Mouse (Mus musculus): ENCODE data around the gene Galr2.

Gene Galr2

GRCm38 (mm10) chr11:116307019-116307725 lies 26.4 kb downstream of the Galr2 start, which contains the start of gene Exoc7:
Gene Exoc7, minus strand, starts transcription at chr11:116307233.
- no peak for DNase-seq (ENCODE audit: low spot score in 2 of 2)

- no peak for DNase-seq (ENCODE audit: low spot score in 2 of 2)
Measured at GRCm38 (mm10) chr11:116307762-116308531, 27.2 kb downstream of the Galr2 start.

- DNase-seq (ENCODE audit: low spot score in 2 of 2), result no peak
Measured at GRCm38 (mm10) chr11:116309601-116310000, 28.9 kb downstream of the Galr2 start.

GRCm38 (mm10) chr11:116311169-116311568 lies 30.4 kb downstream of the Galr2 start:
- DNase-seq (ENCODE audit: low spot score in 2 of 2), result no peak

- no peak for DNase-seq (ENCODE audit: low spot score in 2 of 2)
Measured at GRCm38 (mm10) chr11:116312359-116312758, 31.6 kb downstream of the Galr2 start.

- peak; percentile 90 to 92 for DNase-seq (ENCODE audit: low spot score in 2 of 2)
Measured at GRCm38 (mm10) chr11:116318719-116319659, 38.2 kb downstream of the Galr2 start.

- DNase-seq (ENCODE audit: low spot score in 2 of 2), result no peak
Measured at GRCm38 (mm10) chr11:116326963-116327603, 46.3 kb downstream of the Galr2 start.

- peak in 1 of 2 experiments; percentile 76 for DNase-seq (ENCODE audit: low spot score in 2 of 2)
Measured at GRCm38 (mm10) chr11:116329314-116330210, 48.8 kb downstream of the Galr2 start.

GRCm38 (mm10) chr11:116330211-116330518 lies 49.4 kb downstream of the Galr2 start:
- DNase-seq (ENCODE audit: low spot score in 2 of 2), result no peak

GRCm38 (mm10) chr11:116332232-116332982 lies 51.7 kb downstream of the Galr2 start:
- DNase-seq (ENCODE audit: low spot score in 2 of 2), result peak in 1 of 2 experiments; percentile 42

GRCm38 (mm10) chr11:116332983-116333270 lies 52.2 kb downstream of the Galr2 start:
- DNase-seq (ENCODE audit: low spot score in 2 of 2), result no peak

Measured in cerebellum, postnatal 4 days (tissue).